Mouse (Mus musculus) CH12.LX (cell line): ENCODE data around the gene Cmtm8. TPM values are rescaled to one million over a fixed set of nuclear protein-coding genes. Genes with fewer than 3 reads are reported as not detected.

ENCODE experiments used
- DNase-seq: peaks from one replicate; pipeline ENCODE4 v3.0.0-alpha.2; 2013; ENCODE audit errors: extremely low read depth
- H3K27ac ChIP-seq: 2 replicates; pipeline ENCODE4 v1.5.1; 2012; ENCODE audit warnings: low read depth, mild to moderate bottlenecking, control low read depth, moderate library complexity; ENCODE audit not compliant: insufficient read depth
- H3K27me3 ChIP-seq: replicated peaks from 2 replicates; pipeline ENCODE3; 2012; ENCODE audit warnings: inconsistent platforms
- H3K36me3 ChIP-seq, 2 experiments: replicated peaks in 1 of 2; 2 replicates each; pipeline versions ENCODE3 to v1.6.1; 2012; ENCODE audit warnings: inconsistent platforms in 1 of 2, low read length in 1 of 2, mild to moderate bottlenecking in 1 of 2, mixed read lengths in 1 of 2, moderate library complexity in 1 of 2; ENCODE audit not compliant: control insufficient read depth in 1 of 2, insufficient read depth in 1 of 2
- H3K4me1 ChIP-seq, 2 experiments: 2 replicates each; pipeline ENCODE4 v1.6.1; 2012; ENCODE audit warnings: inconsistent platforms in 1 of 2, moderate library complexity in 1 of 2; ENCODE audit not compliant: insufficient read depth in 2 of 2, control insufficient read depth in 1 of 2
- H3K4me2 ChIP-seq: 2 replicates; pipeline ENCODE4 v1.6.1; 2012; ENCODE audit warnings: low read depth, mild to moderate bottlenecking, control low read depth; ENCODE audit not compliant: poor library complexity, insufficient read depth, severe bottlenecking
- H3K4me3 ChIP-seq, 3 experiments: fragments of 150-350 bp in 1 of 3; sonication (generic) in 1 of 3; replicated peaks in 1 of 3; 2 replicates each; pipeline versions ENCODE3 to v1.5.1; 2011 to 2012; ENCODE audit warnings: low read depth in 2 of 3, low read length in 2 of 3, mild to moderate bottlenecking in 2 of 3, moderate library complexity in 2 of 3, control low read depth in 1 of 3, improper control_type of control experiment in 1 of 3, inconsistent platforms in 1 of 3, mixed read lengths in 1 of 3; ENCODE audit not compliant: poor library complexity in 1 of 3
- H3K79me2 ChIP-seq: replicated peaks from 2 replicates; pipeline ENCODE4 v1.6.1; 2012; ENCODE audit warnings: mild to moderate bottlenecking, moderate library complexity; ENCODE audit not compliant: control insufficient read depth, poor library complexity, insufficient read depth, severe bottlenecking; ENCODE audit errors: extremely low read depth
- H3K9ac ChIP-seq: 2 replicates; pipeline ENCODE4 v1.6.1; 2012; ENCODE audit warnings: low read depth, mild to moderate bottlenecking, control low read depth, moderate library complexity; ENCODE audit not compliant: insufficient read depth
- H3K9me3 ChIP-seq: replicated peaks from 2 replicates; pipeline ENCODE3; 2012; ENCODE audit warnings: low read length, inconsistent platforms, mixed read lengths
- BHLHE40 ChIP-seq: IDR thresholded peaks from 2 replicates; pipeline ENCODE4 v1.6.1; 2011; ENCODE audit warnings: mild to moderate bottlenecking, low read depth, low read length, improper control_type of control experiment
- CHD1 ChIP-seq: IDR thresholded peaks from 2 replicates; pipeline ENCODE4 v1.6.1; 2012; ENCODE audit warnings: low read depth, low read length, improper control_type of control experiment, inconsistent platforms
- CHD2 ChIP-seq: IDR thresholded peaks from 2 replicates; pipeline ENCODE4 v1.6.1; 2011; ENCODE audit warnings: low read length, improper control_type of control experiment
- CTCF ChIP-seq, 2 experiments: IDR thresholded peaks in 1 of 2; conservative IDR thresholded peaks in 1 of 2; 2 replicates each; pipeline ENCODE4 v1.5.1; 2011 to 2012; ENCODE audit warnings: low read depth in 2 of 2, low read length in 2 of 2, improper control_type of control experiment in 1 of 2, inconsistent platforms in 1 of 2, mild to moderate bottlenecking in 1 of 2, moderate library complexity in 1 of 2
- EP300 ChIP-seq: IDR thresholded peaks from 2 replicates; pipeline ENCODE4 v1.6.1; 2011; ENCODE audit warnings: low read length, improper control_type of control experiment
- ETS1 ChIP-seq: conservative IDR thresholded peaks from 2 replicates; pipeline ENCODE4 v1.6.1; 2012; ENCODE audit warnings: low read depth, mild to moderate bottlenecking, inconsistent platforms, low read length, improper control_type of control experiment, moderate library complexity
- GABPA ChIP-seq: IDR thresholded peaks from 2 replicates; pipeline ENCODE4 v1.6.1; 2012; ENCODE audit warnings: low read depth, low read length, improper control_type of control experiment, inconsistent platforms; ENCODE audit not compliant: insufficient replicate concordance
- IRF4 ChIP-seq: IDR thresholded peaks from 2 replicates; pipeline ENCODE4 v1.6.1; 2014; ENCODE audit warnings: low read depth, mild to moderate bottlenecking, inconsistent platforms, low read length, improper control_type of control experiment
- KAT2A ChIP-seq: IDR thresholded peaks from 2 replicates; pipeline ENCODE4 v1.6.1; 2012; ENCODE audit warnings: low read length, improper control_type of control experiment, inconsistent platforms; ENCODE audit not compliant: insufficient replicate concordance
- MAX ChIP-seq: IDR thresholded peaks from 2 replicates; pipeline ENCODE4 v1.6.1; 2011; ENCODE audit warnings: low read length, improper control_type of control experiment
- MAZ ChIP-seq: IDR thresholded peaks from 2 replicates; pipeline ENCODE4 v1.6.1; 2012; ENCODE audit warnings: low read depth, mild to moderate bottlenecking, inconsistent platforms, low read length, improper control_type of control experiment, moderate library complexity
- MXI1 ChIP-seq: IDR thresholded peaks from 2 replicates; pipeline ENCODE4 v1.6.1; 2011; ENCODE audit warnings: mild to moderate bottlenecking, low read depth, low read length, improper control_type of control experiment
- MYC ChIP-seq: IDR thresholded peaks from 2 replicates; pipeline ENCODE4 v1.6.1; 2011; ENCODE audit warnings: low read depth, mild to moderate bottlenecking, improper control_type of control experiment, low read length
- NELFE ChIP-seq: IDR thresholded peaks from 2 replicates; pipeline ENCODE4 v1.6.1; 2011; ENCODE audit warnings: low read depth, low read length, improper control_type of control experiment
- NRF1 ChIP-seq: IDR thresholded peaks from 2 replicates; pipeline ENCODE4 v1.6.1; 2014; ENCODE audit warnings: low read depth, mild to moderate bottlenecking, inconsistent platforms, low read length, improper control_type of control experiment, moderate library complexity
- POLR2AphosphoS2 ChIP-seq: IDR thresholded peaks from 2 replicates; pipeline ENCODE4 v1.6.1; 2011; ENCODE audit warnings: low read depth, low read length, improper control_type of control experiment
- RCOR1 ChIP-seq: conservative IDR thresholded peaks from 2 replicates; pipeline ENCODE4 v1.6.1; 2012; ENCODE audit warnings: low read depth, mild to moderate bottlenecking, inconsistent platforms, low read length, improper control_type of control experiment
- SMC3 ChIP-seq: IDR thresholded peaks from 2 replicates; pipeline ENCODE4 v1.6.1; 2011; ENCODE audit warnings: low read depth, low read length, improper control_type of control experiment
- UBTF ChIP-seq: IDR thresholded peaks from 2 replicates; pipeline ENCODE4 v1.6.1; 2012; ENCODE audit warnings: low read depth, mild to moderate bottlenecking, inconsistent platforms, low read length, improper control_type of control experiment, moderate library complexity
- USF1 ChIP-seq: IDR thresholded peaks from 2 replicates; pipeline ENCODE4 v1.6.1; 2014; ENCODE audit warnings: low read depth, mild to moderate bottlenecking, inconsistent platforms, low read length, improper control_type of control experiment
- ZC3H11A ChIP-seq: IDR thresholded peaks from 2 replicates; pipeline ENCODE4 v1.6.1; 2012; ENCODE audit warnings: low read depth, mild to moderate bottlenecking, inconsistent platforms, low read length, improper control_type of control experiment
- ZMIZ1 ChIP-seq: IDR thresholded peaks from 2 replicates; pipeline ENCODE4 v1.6.1; 2012; ENCODE audit warnings: low read depth, mild to moderate bottlenecking, inconsistent platforms, low read length, improper control_type of control experiment
- dilution Hi-C: fragments of 300-500 bp; cut with MboI; formaldehyde crosslinking; loops from 2 replicates; pipeline ENCODE4 v1.14.3; 2020; ENCODE audit warnings: low sequenced_read_pairs; ENCODE audit not compliant: extremely low pct_unique_long_range_greater_than_20kb, extremely low pct_ligation_motif_present
- in situ Hi-C: fragments of 300-500 bp; cut with MboI; formaldehyde crosslinking; loops from 3 replicates; pipeline ENCODE4 v1.14.3; 2019; ENCODE audit warnings: low sequenced_read_pairs, low pct_ligation_motif_present, low pct_unique_long_range_greater_than_20kb, mixed read lengths
- polyA plus RNA-seq: library from polyadenylated mRNA; unstranded; fragments of >175 nt; gene quantifications from 2 replicates; pipeline ENCODE4 v1.2.1, GENCODE M21; 2012; ENCODE audit warnings: low read depth; ENCODE audit not compliant: insufficient read length
- total RNA-seq, 2 experiments: library from RNA; depleted of rRNA; stranded (reverse); fragments of 300-350 nt in 1 of 2; fragments of >200 nt in 1 of 2; gene quantifications; 2 replicates each; pipeline ENCODE4 v1.2.3; 2012 to 2014

Cmtm8 gene
- total and polyA plus RNA-seq, 3 experiments, result 1.6 to 4.1 (median 2.7) TPM

DNA sequence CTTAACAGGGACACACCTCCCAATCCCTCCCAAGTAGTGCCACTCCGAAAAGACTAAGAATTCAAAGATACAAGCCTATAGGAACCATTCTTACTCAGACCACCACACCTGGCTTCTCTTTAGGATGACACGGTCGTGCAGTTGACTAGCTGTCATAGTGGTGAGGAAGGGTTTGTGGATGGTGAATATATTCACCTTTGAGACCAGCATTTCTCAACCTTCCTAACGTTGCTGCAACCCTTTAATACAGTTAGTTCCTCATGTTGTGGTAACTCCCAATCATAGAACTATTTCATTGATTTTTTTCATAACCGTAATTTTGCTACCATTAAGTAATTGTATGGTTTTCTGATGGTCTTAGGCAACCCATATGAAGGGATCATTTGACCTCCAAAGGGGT is 56.8 kb downstream of the Cmtm8 start:
- Histone ChIP-seq H3K4me3 (no peak overlapping the region), H3K4me1 (peaks cover 0 to 12% of the 10 kb centered on the region in 2 experiments; a peak in 2 of 4 replicates), H3K27me3 (peaks cover 3% of the 10 kb centered on the region), H3K9me3 (peaks cover 6% of the 10 kb centered on the region), H3K36me3 (no peaks in the 10 kb centered on the region), H3K4me2 (no peak overlapping the region), H3K79me2 (no peaks in the 10 kb centered on the region), H3K9ac (no peak overlapping the region), H3K27ac (no peak overlapping the region)
- no peak for TF ChIP-seq RCOR1
- TF ChIP-seq ETS1, result no peak
- TF ChIP-seq USF1, result no peak
- dilution Hi-C loops (no loop called here), in situ Hi-C loops (no loop called here)
- no peak for DNase-seq

DNA sequence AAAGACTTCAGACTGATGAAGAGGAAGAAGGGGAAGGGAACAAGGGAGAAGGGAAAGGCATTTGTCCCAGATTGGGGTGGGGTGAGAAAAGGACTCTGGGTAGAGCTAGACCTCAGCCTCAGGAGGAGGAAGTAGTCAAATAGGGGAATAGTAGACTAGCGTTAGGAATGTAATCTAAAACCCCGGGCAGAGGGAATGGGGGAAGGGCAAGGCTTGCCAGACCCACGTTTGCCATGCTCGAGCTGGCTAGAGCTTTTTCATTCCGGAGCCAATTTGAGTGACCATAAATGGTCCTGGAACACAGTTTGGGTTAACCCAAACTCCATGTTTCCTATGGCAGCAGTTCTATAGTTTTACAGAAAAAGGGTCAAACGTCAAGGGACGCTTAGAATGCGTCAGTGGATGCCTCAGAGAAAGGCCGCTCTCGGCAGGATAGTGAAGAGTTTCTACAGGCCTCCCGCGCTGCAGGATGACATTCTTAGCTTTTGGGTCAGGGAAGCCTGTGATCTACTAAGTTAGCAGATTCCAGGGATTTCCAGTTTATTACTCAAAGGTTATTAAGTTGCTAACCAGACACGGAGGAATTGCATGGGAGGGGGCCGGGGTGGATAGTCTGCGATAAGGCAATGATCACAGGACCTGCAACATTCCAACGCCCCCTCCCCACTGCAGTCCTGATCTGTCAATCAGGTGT is 58.4 kb downstream of the Cmtm8 start:
- Histone ChIP-seq H3K36me3 (no peaks in the 10 kb centered on the region), H3K4me3 (no peak overlapping the region), H3K79me2 (0 out of 2 replicates have a peak, but pooled peaks cover 2% of the 10 kb centered on the region)
- in situ Hi-C loops, result no loop called here
- TF ChIP-seq ZC3H11A, result no peak
- no peak for TF ChIP-seq CHD2
- TF ChIP-seq ETS1, result no peak
- no peak for TF ChIP-seq MXI1
- TF ChIP-seq UBTF, result no peak
- TF ChIP-seq, all 38 proteins: peak for 0
- H3K27ac ChIP-seq, result no peak overlapping the region
- H3K4me1 ChIP-seq, result peaks cover 0 to 14% of the 10 kb centered on the region in 2 experiments; a peak in 2 of 4 replicates
- dilution Hi-C loops, result no loop called here
- H3K9me3 ChIP-seq, result peaks cover 6% of the 10 kb centered on the region
- no peak for DNase-seq
- H3K27me3 ChIP-seq, result peaks cover 3% of the 10 kb centered on the region
- H3K9ac ChIP-seq, result no peak overlapping the region
- no peak overlapping the region for H3K4me2 ChIP-seq

DNA sequence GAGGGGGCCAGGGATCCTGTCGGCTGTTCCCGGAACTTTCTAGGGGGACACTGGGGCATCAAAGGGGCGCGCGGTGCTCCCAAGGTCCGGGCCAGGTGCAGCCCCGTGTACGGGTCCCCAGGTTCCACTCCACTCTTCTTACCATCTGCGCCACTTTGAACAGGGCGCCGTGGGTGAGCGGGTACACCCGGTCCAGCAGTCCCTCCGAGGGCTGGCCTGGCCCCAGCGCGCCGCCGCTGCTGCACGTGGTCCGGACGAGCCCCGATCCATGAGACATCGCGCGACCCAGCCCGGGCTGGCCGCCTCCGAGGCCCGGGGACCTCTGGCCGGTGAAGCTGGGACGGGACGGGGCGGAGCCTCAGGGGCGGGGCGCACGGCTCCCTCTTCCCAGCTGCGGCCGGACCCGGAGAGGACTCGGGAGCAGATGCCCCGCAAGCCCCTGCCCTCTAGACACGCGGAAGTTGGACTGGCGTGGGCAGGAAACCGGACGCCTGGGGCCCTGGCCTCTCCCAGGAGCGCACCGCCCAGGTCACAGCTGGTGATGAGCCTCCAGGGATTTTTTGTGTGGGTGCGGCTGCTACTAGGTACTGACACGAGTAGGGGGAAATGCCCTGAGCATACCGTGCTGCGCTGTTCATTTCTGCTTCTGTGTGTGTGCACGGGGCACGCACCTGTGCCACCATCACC is 62.3 kb downstream of the Cmtm8 start, which contains the start of gene Cmtm7:
Gene Cmtm7, minus strand, starts transcription at position 331 of the 687 bp plus-strand sequence.
- H3K9ac ChIP-seq, result peak within 1 kb of the TSS; percentile 75
- peak within 1 kb of the TSS; percentile 86 for H3K4me2 ChIP-seq
- H3K27ac ChIP-seq, result peak within 1 kb of the TSS; percentile 45
- H3K9me3 ChIP-seq, result peaks cover under 1% of the 10 kb centered on the region
- H3K79me2 ChIP-seq, result peaks cover 16% of the 10 kb centered on the region
- peak within 1 kb of the TSS; percentile 44 to 77 (median 76) for H3K4me3 ChIP-seq
- in situ Hi-C loops (no loop called here), dilution Hi-C loops (no loop called here)
- peaks cover 3% of the 10 kb centered on the region for H3K27me3 ChIP-seq
- H3K36me3 ChIP-seq, result peaks cover 0 to 10% of the 10 kb centered on the region in 2 experiments
- peak; percentile 66 for DNase-seq
- H3K4me1 ChIP-seq, result peaks cover 11 to 46% of the 10 kb centered on the region in 2 experiments
- TF ChIP-seq CTCF (conservative IDR thresholded peaks at IDR 0.05 in 1 of 2, IDR thresholded peaks at IDR 0.05 in 1 of 2; ENCODE audit: low read depth in 2 of 2, low read length in 2 of 2), result no peak
- TF ChIP-seq EP300, result 0 out of 2 replicates have a peak, but pooled peaks have one; percentile 12
- TF ChIP-seq SMC3, result no peak
- peak; percentile 38 for TF ChIP-seq IRF4
- no peak for TF ChIP-seq MAZ
- peak; percentile 40; the same call in 1 of the 2 replicates for TF ChIP-seq MAX
- no peak for TF ChIP-seq GABPA
- peak; percentile 17; the same call in 1 of the 2 replicates for TF ChIP-seq NRF1
- peak; percentile 85 for TF ChIP-seq BHLHE40
- no peak for TF ChIP-seq POLR2AphosphoS2
- TF ChIP-seq MYC, result peak; percentile 26; the same call in 1 of the 2 replicates
- TF ChIP-seq NELFE, result no peak; the same call in 1 of the 2 replicates
- no peak for TF ChIP-seq KAT2A
- TF ChIP-seq CHD1, result no peak
- TF ChIP-seq ZMIZ1, result no peak; the same call in 1 of the 2 replicates
- TF ChIP-seq RCOR1, result no peak
- peak; percentile 82 for TF ChIP-seq ETS1
- peak; percentile 57; the same call in 1 of the 2 replicates for TF ChIP-seq UBTF
